Mouse (Mus musculus): ENCODE data around the gene Aldh2.
A peak's percentile ranks its signal among the peaks of the same experiment; 100 is the strongest.
"Not testable (repeated sequence)": the region's sequence is repeated elsewhere in the genome, so short reads cannot be mapped to it uniquely, and the experiment has no call there.

Gene Aldh2

GRCm38 (mm10) chr5:121545793-121546529, 47.7 kb downstream of the Aldh2 start, which contains the start of gene Mapkapk5:
Mapkapk5 (minus strand) TSS chr5:121545905.
- DNase-seq = peak; percentile 98

GRCm38 (mm10) chr5:121544910-121545792, 48.5 kb downstream of the Aldh2 start, which contains the start of the genes Adam1a and Gm42878:
Adam1a (minus strand) TSS chr5:121545482.
Gm42878 (minus strand) TSS chr5:121545482.
- DNase-seq = peak; percentile 41

GRCm38 (mm10) chr5:121543370-121543769, 50.3 kb downstream of the Aldh2 start:
- DNase-seq = no peak

GRCm38 (mm10) chr5:121541235-121541634, 52.4 kb downstream of the Aldh2 start:
- no peak for DNase-seq

GRCm38 (mm10) chr5:121540066-121540465, 53.6 kb downstream of the Aldh2 start:
- no peak for DNase-seq

- no peak for DNase-seq
These were observed 56.0 kb downstream of the Aldh2 start for GRCm38 (mm10) chr5:121537588-121537987.

GRCm38 (mm10) chr5:121536921-121537555, 56.6 kb downstream of the Aldh2 start:
- no peak for DNase-seq

- no peak for DNase-seq
These were observed 58.5 kb downstream of the Aldh2 start for GRCm38 (mm10) chr5:121535116-121535515.

GRCm38 (mm10) chr5:121534521-121534920, 59.1 kb downstream of the Aldh2 start:
- DNase-seq = no peak

GRCm38 (mm10) chr5:121526961-121527360, 66.7 kb downstream of the Aldh2 start:
- no peak for DNase-seq

- no peak for DNase-seq
These were observed 67.1 kb downstream of the Aldh2 start for GRCm38 (mm10) chr5:121526526-121526925.

- peak; percentile 19 for DNase-seq
These were observed 67.7 kb downstream of the Aldh2 start for GRCm38 (mm10) chr5:121525774-121526450.

- not testable (repeated sequence) for DNase-seq
These were observed 73.9 kb downstream of the Aldh2 start for GRCm38 (mm10) chr5:121519758-121520157.

- no peak for DNase-seq
These were observed 74.6 kb downstream of the Aldh2 start for GRCm38 (mm10) chr5:121518983-121519382.
